Mouse (Mus musculus): Measurements from ENCODE around the gene Gpr22. TPM values are rescaled to one million over a fixed set of nuclear protein-coding genes. Genes with fewer than 3 reads are reported as not detected.

Gpr22 gene
- 4.9 and 15.2 TPM in 2 replicates for polyA plus RNA-seq (2016; fragmentation: Nextera tagmentation; extraction: Ambion mirVana)

DNA sequence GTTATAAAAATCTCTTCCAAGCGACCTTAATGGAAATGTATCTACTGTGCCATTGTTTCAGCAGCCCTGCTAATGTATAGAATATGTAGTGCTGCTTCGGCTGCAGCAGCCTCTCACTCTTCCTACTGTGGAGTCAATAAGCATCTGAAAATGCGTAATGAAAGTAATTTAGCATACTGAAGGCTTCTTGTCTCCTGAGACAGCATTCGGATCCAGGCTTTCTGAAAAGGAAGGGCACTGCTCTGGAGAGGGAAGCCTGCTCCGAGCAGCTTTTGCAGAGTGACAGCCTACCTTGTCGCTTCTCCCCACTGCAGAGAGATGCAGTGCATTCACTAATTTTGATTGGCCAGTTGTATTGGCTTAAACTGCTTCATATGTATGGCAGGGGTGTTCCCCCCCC is at the start of gene Gpr22:
Gpr22 (minus strand) TSS at position 348 of the 400 bp plus-strand sequence.
- DNase-seq (ENCODE audit: low spot score): no peak
- WGBS: 33% methylated on average over 6 of the region's 6 CpGs
- H3K27ac ChIP-seq: peak within 1 kb of the TSS; percentile 77
- peak within 1 kb of the TSS; percentile 50 for H3K4me3 ChIP-seq
- no peaks in the 10 kb centered on the region for H3K36me3 ChIP-seq
- H3K4me1 ChIP-seq: peaks cover under 1% of the 10 kb centered on the region; the same call in 1 of the 2 replicates
- no peaks in the 10 kb centered on the region for H3K9me3 ChIP-seq
- no peaks in the 10 kb centered on the region for H3K27me3 ChIP-seq (ENCODE audit: insufficient read depth, poor library complexity, severe bottlenecking)

DNA sequence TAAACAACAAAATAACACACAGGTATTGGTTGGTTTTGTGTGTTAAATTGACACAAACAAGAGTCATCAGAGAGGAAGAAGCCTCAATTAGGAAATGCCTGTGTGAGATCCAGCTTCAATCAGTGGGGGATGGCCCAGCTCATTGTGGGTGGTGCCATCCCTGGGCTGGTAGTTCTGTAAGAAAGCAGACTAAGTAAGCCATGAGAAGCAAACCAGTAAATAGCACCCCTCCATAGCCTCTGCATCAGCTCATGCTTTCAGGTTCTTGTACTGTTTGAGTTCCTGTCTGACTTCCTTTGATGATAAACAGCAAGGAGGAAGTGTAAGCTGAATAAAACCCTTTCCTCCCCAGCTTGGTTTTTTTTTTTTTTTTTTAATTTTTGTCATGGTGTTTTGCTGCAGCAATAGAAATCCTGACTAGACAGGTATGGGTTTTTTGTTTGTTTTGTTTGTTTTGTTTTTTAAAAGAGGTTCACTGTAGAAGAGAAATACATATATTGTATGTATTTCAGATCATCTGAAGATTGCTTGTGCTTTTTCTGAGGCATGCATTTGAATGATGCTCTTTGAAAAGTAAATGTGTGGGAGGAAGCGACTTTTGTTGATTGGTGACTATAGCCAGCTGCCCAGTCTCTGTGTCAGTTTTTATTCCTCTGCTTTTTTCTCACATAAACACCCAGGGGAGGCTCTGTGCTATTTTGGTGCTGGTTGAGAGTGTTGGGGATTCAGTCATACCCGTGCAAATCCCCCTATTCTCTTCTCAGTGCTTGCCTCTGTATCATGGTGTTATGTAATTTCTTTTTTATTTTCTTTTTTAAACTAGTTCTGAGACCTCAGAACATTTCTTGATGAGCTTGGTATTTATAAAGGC is 42.4 kb upstream of the Gpr22 start:
- Histone ChIP-seq H3K9me3 (no peaks in the 10 kb centered on the region), H3K4me1 (peaks cover 3% of the 10 kb centered on the region; the same call in 1 of the 2 replicates), H3K36me3 (no peaks in the 10 kb centered on the region), H3K4me3 (no peak overlapping the region), H3K27me3 (ENCODE audit: insufficient read depth, poor library complexity, severe bottlenecking) (no peaks in the 10 kb centered on the region), H3K27ac (no peak overlapping the region)
- WGBS: 51% methylated on average over 2 of the region's 2 CpGs
- DNase-seq (ENCODE audit: low spot score): no peak

DNA sequence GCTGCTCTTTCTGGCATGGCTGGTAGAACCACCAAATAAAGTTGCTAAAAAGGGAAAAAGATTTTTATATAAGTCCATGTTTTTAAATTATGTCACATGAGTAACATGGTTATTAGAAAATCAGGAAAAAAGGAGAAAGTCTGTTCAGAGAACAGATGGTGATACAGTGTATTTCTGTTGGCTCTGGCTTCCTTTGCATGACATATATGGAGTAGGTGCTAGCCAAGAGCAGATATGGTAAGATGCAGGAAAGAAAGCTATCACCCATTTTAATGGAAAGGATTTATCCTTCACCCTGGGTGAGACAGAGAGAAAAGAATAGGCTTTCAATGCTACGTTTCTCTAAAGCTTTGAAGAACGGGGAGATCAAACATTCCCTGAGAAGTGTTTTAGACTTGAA is 40.7 kb upstream of the Gpr22 start:
- Histone ChIP-seq H3K4me3 (no peak overlapping the region), H3K4me1 (peaks cover 3% of the 10 kb centered on the region; the same call in 1 of the 2 replicates), H3K36me3 (no peaks in the 10 kb centered on the region), H3K9me3 (no peaks in the 10 kb centered on the region), H3K27me3 (ENCODE audit: insufficient read depth, poor library complexity, severe bottlenecking) (no peaks in the 10 kb centered on the region), H3K27ac (no peak overlapping the region)
- no peak for DNase-seq (ENCODE audit: low spot score)
- WGBS: 68% methylated on average over 2 of the region's 2 CpGs

DNA sequence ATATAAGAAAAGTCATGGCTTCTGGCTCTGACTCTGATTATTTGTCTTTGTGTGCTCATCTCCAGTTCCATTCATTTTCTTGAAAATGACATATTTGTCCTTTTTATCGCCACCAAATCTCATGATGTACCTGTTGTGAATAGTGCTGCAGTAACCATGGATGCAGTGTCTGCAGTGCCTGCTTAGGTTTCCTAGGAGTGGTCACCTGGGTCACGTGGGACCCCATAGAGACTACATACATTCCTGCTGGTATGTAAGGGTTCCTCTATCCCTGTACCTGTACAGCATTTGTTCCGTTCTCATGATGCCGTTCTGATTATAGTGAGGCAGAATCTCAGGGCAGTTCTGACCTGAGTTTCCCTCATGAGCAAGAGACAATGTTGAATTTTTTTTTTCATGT is 36.1 kb upstream of the Gpr22 start:
- Histone ChIP-seq H3K27me3 (ENCODE audit: insufficient read depth, poor library complexity, severe bottlenecking) (no peaks in the 10 kb centered on the region), H3K36me3 (0 out of 2 replicates have a peak, but pooled peaks cover 5% of the 10 kb centered on the region), H3K9me3 (no peaks in the 10 kb centered on the region), H3K4me1 (no peaks in the 10 kb centered on the region), H3K4me3 (no peak overlapping the region), H3K27ac (no peak overlapping the region)
- no peak for DNase-seq (ENCODE audit: low spot score)
- WGBS: 93% methylated on average over 4 of the region's 4 CpGs

DNA sequence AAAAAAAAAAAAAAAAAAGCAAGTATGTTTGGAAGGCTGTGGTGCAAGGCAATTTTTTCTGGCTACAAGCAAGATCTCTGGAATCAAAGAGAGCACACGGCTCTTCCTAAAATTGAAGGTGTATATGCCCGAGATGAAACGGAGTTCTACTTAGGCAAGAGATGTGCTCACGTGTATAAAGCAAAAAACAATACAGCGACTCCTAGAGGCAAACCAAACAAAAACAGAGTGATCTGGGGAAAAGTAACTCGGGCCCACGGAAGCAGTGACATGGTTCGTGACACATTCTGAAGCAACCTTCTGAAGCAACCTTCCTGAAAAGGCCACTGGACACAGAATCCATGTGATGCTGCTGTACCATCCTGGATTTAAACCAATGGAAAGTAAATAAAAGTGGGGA is 33.6 kb upstream of the Gpr22 start:
- Histone ChIP-seq H3K27me3 (ENCODE audit: insufficient read depth, poor library complexity, severe bottlenecking) (no peaks in the 10 kb centered on the region), H3K4me3 (no peak overlapping the region), H3K27ac (no peak overlapping the region), H3K36me3 (0 out of 2 replicates have a peak, but pooled peaks cover 8% of the 10 kb centered on the region), H3K9me3 (no peaks in the 10 kb centered on the region), H3K4me1 (no peaks in the 10 kb centered on the region)
- no peak for DNase-seq (ENCODE audit: low spot score)
- WGBS: 81% methylated on average over 8 of the region's 8 CpGs

DNA sequence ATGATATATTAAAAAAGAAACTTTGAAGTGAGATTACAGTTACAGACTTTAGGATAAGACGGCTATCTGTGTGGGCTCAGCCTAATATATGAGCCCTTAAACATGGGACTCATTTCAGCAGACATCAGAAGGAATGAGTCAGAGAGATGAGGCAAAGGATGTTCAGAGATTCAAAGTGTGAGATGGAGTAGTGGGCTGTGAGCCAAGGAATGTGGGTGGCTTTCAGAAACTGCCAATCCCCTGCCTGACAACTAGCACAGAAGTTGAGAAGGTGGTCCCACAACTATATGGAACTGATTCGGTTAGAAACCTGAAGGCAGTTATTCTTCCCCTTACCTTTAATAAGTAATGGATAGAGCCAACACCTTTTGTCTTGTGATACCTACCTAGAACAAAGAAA is 20.9 kb upstream of the Gpr22 start:
- Histone ChIP-seq H3K36me3 (no peaks in the 10 kb centered on the region), H3K27ac (no peak overlapping the region), H3K27me3 (ENCODE audit: insufficient read depth, poor library complexity, severe bottlenecking) (no peaks in the 10 kb centered on the region), H3K4me1 (no peaks in the 10 kb centered on the region), H3K9me3 (no peaks in the 10 kb centered on the region), H3K4me3 (no peak overlapping the region)
- DNase-seq (ENCODE audit: low spot score): no peak
- 77% methylated on average over 2 of the region's 2 CpGs for WGBS

DNA sequence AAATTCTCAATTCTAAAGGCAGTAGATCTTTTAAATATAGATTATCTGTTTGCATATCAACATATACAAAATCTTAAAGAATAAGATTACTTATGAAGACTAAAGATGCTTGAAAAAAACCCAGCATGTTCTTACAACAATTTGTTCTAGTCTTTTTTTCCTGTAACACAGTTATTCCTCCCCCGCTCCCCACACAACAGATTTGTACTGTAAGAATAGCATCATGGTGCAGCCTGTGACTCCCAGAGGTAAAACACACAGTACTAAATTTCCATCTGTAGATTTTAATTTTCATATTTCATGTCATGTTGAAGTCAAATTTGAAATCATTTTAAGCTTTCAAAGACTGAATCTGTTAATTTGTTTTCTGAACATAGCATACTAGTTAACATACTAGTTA is 16.4 kb upstream of the Gpr22 start:
- no peak for DNase-seq (ENCODE audit: low spot score)
- 87% methylated on average over 1 of the region's 1 CpGs for WGBS
- Histone ChIP-seq H3K27ac (no peak overlapping the region), H3K36me3 (no peaks in the 10 kb centered on the region), H3K4me1 (peaks cover 18% of the 10 kb centered on the region), H3K27me3 (ENCODE audit: insufficient read depth, poor library complexity, severe bottlenecking) (no peaks in the 10 kb centered on the region), H3K9me3 (no peaks in the 10 kb centered on the region), H3K4me3 (no peak overlapping the region)

DNA sequence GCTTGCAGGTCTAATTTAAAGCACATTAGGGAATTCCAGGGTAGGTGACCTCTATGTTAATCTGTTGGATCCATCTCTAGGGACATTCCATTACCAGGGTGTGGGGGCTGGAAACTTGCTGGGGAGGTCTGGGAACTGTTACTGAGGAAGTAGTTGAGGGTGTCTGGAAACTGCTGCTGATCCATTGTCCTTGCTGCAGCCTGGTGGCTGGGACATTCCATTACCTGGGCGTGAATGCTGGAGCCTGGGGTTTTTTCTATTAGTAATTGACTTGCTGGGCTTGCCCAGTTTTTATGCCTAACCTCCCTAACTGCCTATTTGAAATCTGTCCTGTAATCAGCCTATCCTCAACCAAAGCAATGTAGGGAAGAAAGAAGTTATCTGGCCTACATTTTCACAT is 13.0 kb upstream of the Gpr22 start:
- peaks cover 4% of the 10 kb centered on the region; the same call in 1 of the 2 replicates for H3K36me3 ChIP-seq
- peaks cover 18% of the 10 kb centered on the region for H3K4me1 ChIP-seq
- peak overlapping the region; percentile 67; the same call in 1 of the 2 replicates for H3K27ac ChIP-seq
- H3K27me3 ChIP-seq (ENCODE audit: insufficient read depth, poor library complexity, severe bottlenecking): no peaks in the 10 kb centered on the region
- 12% methylated on average over 1 of the region's 1 CpGs for WGBS
- H3K4me3 ChIP-seq: no peak overlapping the region
- H3K9me3 ChIP-seq: no peaks in the 10 kb centered on the region
- DNase-seq (ENCODE audit: low spot score): no peak

DNA sequence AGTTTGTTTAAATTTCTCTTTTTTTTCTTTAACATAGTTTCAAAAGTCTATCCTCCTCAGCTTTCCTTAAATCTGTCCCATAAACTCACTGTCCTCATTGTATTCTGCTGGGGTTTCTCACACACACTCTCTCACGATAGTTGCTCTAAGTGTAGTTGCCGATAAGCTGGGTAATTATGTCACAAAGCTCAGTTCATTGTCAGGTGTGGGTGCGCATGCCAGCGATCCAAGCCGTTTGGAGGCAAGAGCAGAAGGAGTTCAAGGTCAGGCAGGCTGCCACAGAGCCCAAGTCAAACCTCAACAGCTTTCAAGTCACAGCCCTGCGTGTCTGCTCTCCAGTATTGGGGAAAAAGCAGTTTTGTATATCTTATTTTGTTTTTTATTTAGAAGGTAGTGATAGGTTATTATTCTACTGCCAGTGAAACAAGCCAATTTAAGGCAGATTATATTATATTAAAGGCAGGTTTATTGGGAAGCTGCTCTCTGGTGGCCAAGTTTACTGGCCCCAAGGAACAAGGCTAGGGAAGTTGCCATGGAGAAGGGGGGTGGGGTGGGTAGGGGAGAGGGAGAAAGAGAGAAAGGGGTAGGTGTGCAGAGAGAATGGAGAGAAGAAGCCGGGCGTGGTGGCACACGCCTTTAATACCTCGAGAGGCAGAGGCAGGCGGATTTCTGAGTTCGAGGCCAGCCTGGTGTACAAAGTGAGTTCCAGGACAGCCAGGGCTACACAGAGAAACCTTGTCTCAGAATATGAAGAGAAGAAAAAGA is 11.9 kb upstream of the Gpr22 start:
- H3K27ac ChIP-seq: peak overlapping the region; percentile 76
- peaks cover 4% of the 10 kb centered on the region; the same call in 1 of the 2 replicates for H3K36me3 ChIP-seq
- H3K4me3 ChIP-seq: no peak overlapping the region
- peaks cover 26% of the 10 kb centered on the region for H3K4me1 ChIP-seq
- no peaks in the 10 kb centered on the region for H3K27me3 ChIP-seq (ENCODE audit: insufficient read depth, poor library complexity, severe bottlenecking)
- 73% methylated on average over 12 of the region's 12 CpGs for WGBS
- H3K9me3 ChIP-seq: no peaks in the 10 kb centered on the region
- no peak for DNase-seq (ENCODE audit: low spot score)

DNA sequence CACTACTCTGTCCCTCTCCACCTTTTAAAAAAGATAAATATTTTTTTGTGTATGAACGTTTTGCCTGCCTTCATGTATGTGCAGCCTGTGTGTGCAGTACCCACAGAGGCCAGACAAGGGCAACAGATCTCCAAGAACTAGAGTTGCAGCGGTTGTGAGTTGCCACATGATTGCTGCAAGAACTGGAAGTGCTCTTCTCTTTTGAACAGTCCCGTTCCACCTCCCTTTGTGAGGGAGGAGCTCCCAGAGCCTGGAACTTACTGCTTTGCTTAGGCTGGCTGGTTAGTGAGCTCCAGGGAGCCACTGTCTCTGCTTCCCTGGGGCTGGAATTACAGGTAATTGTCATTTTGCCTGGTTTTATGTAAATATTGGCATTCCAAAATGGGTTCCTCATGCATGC is 10.8 kb upstream of the Gpr22 start:
- Histone ChIP-seq H3K9me3 (no peaks in the 10 kb centered on the region), H3K4me1 (peaks cover 32% of the 10 kb centered on the region), H3K27me3 (ENCODE audit: insufficient read depth, poor library complexity, severe bottlenecking) (no peaks in the 10 kb centered on the region), H3K4me3 (no peak overlapping the region), H3K27ac (no peak overlapping the region), H3K36me3 (peaks cover 4% of the 10 kb centered on the region; the same call in 1 of the 2 replicates)
- WGBS: 82% methylated on average over 3 of the region's 3 CpGs
- DNase-seq (ENCODE audit: low spot score): no peak

DNA sequence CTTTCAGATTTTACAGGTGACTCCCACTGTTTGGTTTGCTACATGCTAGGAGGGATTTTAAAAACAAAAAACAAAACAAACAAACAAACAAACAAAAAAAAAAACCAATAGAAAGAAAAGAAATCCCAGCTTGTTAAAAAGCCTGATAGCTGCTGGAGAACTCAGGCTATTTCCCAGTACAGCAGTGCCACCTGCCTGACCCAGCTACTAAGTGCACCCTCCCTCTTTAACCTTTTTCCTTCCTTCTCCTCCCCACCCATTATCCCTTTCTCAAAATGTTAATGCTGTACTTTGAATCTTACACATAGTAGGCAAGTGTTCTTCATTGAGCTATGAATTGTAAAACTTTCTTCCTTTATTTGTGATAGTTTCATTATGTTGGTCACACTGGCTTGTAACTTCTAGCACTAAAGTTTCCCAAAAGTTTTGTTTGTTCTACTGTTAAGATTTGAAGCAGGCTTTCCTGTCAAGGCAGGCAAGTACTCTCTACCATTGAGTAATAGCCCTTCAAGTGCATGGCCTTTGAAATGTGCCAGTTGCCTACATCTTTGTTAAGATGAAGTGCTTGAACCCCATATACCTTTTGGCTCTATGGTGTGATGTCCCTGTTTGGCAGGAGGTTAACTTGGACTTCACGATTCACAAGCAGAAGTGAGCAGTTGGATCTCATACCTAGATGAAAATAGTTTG is 6.0 kb upstream of the Gpr22 start:
- DNase-seq (ENCODE audit: low spot score): no peak
- H3K4me3 ChIP-seq: no peak overlapping the region
- peaks cover 21% of the 10 kb centered on the region; the same call in 1 of the 2 replicates for H3K4me1 ChIP-seq
- H3K27ac ChIP-seq: no peak overlapping the region
- WGBS: 81% methylated on average over 1 of the region's 1 CpGs
- peaks cover 3% of the 10 kb centered on the region; the same call in 1 of the 2 replicates for H3K36me3 ChIP-seq
- H3K27me3 ChIP-seq (ENCODE audit: insufficient read depth, poor library complexity, severe bottlenecking): no peaks in the 10 kb centered on the region
- no peaks in the 10 kb centered on the region for H3K9me3 ChIP-seq

DNA sequence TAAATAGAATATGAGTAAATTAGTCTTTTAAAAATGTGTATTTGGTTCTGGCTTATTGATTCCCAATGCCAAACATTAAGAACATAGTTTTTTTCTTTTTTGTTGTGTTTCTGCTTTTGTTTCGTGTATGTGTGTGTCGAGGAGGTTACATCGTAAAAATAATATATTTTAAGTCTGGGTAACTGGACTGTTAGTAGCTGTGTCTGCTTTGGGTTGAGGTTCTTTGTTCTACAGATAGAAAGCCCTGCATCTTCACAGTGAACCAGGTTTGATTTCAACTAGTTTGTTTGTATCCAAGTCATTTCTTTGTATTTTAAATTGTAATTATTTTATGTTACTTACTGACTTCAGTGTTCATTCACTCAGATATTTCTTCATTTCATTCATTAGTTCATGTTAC is 323 bp upstream of the Gpr22 start:
- DNase-seq (ENCODE audit: low spot score): no peak
- Histone ChIP-seq H3K4me1 (peaks cover 5% of the 10 kb centered on the region; the same call in 1 of the 2 replicates), H3K27me3 (ENCODE audit: insufficient read depth, poor library complexity, severe bottlenecking) (no peaks in the 10 kb centered on the region), H3K36me3 (no peaks in the 10 kb centered on the region), H3K27ac (0 out of 2 replicates have a peak overlapping the region, but pooled peaks have one; percentile 77), H3K4me3 (peak overlapping the region; percentile 50; the same call in 1 of the 2 replicates), H3K9me3 (no peaks in the 10 kb centered on the region)
- 80% methylated on average over 3 of the region's 3 CpGs for WGBS

Measured in heart, embryonic 10.5 days (tissue).